Mouse (Mus musculus) limb, embryonic 11.5 days (tissue): ENCODE data around the gene Inava. TPM values are rescaled to one million over a fixed set of nuclear protein-coding genes. Genes with fewer than 3 reads are reported as not detected.

ENCODE experiments used
- ATAC-seq: fragments of 200-750 bp; cut with Nextera tagmentation; 2 replicates; pipeline ENCODE4 v1.8.0; 2017; ENCODE audit warnings: low read depth; ENCODE audit not compliant: insufficient number of reproducible peaks, low FRiP score, low TSS enrichment
- DNase-seq: peaks from one replicate; pipeline ENCODE4 v3.0.0-alpha.2; 2015; ENCODE audit warnings: low spot score
- H3K27ac ChIP-seq: fragments of 300-500 bp; sonication (generic); replicated peaks from 2 replicates; pipeline ENCODE4 v1.5.1; 2014; ENCODE audit warnings: low read depth, mild to moderate bottlenecking, low read length
- H3K27me3 ChIP-seq: fragments of 300-500 bp; sonication (generic); 2 replicates; pipeline ENCODE4 v1.6.1; 2014; ENCODE audit warnings: mild to moderate bottlenecking, low read length, mixed read lengths; ENCODE audit not compliant: control insufficient read depth, insufficient read depth
- H3K36me3 ChIP-seq: fragments of 300-500 bp; sonication (generic); 2 replicates; pipeline ENCODE4 v1.6.1; 2014; ENCODE audit warnings: mild to moderate bottlenecking, low read length, moderate library complexity, mixed read lengths; ENCODE audit not compliant: control insufficient read depth, insufficient read depth
- H3K4me1 ChIP-seq: fragments of 300-500 bp; sonication (generic); 2 replicates; pipeline ENCODE4 v1.6.1; 2014; ENCODE audit warnings: low read length, mixed read lengths; ENCODE audit not compliant: control insufficient read depth, insufficient read depth
- H3K4me2 ChIP-seq: fragments of 300-500 bp; sonication (generic); 2 replicates; pipeline ENCODE4 v1.6.1; 2014; ENCODE audit warnings: low read depth, mild to moderate bottlenecking, moderate library complexity; ENCODE audit not compliant: severe bottlenecking
- H3K4me3 ChIP-seq: fragments of 300-500 bp; sonication (generic); 2 replicates; pipeline ENCODE4 v1.5.1; 2014; ENCODE audit warnings: low read depth, low read length
- H3K9ac ChIP-seq: fragments of 300-500 bp; sonication (generic); 2 replicates; pipeline ENCODE4 v1.6.1; 2014; ENCODE audit warnings: mild to moderate bottlenecking, low read length
- H3K9me3 ChIP-seq: fragments of 300-500 bp; sonication (generic); 2 replicates; pipeline ENCODE4 v1.6.1; 2016; ENCODE audit warnings: low read length; ENCODE audit not compliant: control insufficient read depth
- WGBS: fragments of 180-500 bp; shearing (Covaris S2); extraction: QIAGEN DNeasy Blood & Tissue Kit; methylation state at CpG from one replicate; pipeline ENCODE4 v1.1.7; 2014; 5-methylcytosine and 5-hydroxymethylcytosine counted together
- polyA plus RNA-seq: library from polyadenylated mRNA; unstranded; fragments of >200 nt; fragmentation: Nextera tagmentation; extraction: Ambion mirVana; gene quantifications from 2 replicates; pipeline ENCODE4 v1.2.1, GENCODE M21; 2014

Inava gene
- polyA plus RNA-seq = 26.8 and 27.8 TPM in 2 replicates

- H3K27ac ChIP-seq = peak within 1 kb of the TSS; percentile 70
- ATAC-seq (peak; percentile 84), DNase-seq (peak; percentile 90)
- H3K9me3 ChIP-seq = no peaks in the 10 kb centered on the region
- H3K4me1 ChIP-seq = peaks cover 36% of the 10 kb centered on the region
- H3K36me3 ChIP-seq = no peaks in the 10 kb centered on the region
- no peaks in the 10 kb centered on the region for H3K27me3 ChIP-seq
- WGBS = under 1% methylated on average over 49 of the region's 51 CpGs
- H3K4me3 ChIP-seq = peak within 1 kb of the TSS; percentile 73
- H3K4me2 ChIP-seq = peak within 1 kb of the TSS; percentile 80
- H3K9ac ChIP-seq = peak within 1 kb of the TSS; percentile 82
These were observed at the start of gene Inava for GRCm38 (mm10) chr1:136233892-136234594. TSS of gene Inava (minus strand) at chr1:136234264.

GRCm38 (mm10) chr1:136277366-136277765 is 43.3 kb upstream of the Inava start:
- Histone ChIP-seq H3K9ac (no peak overlapping the region), H3K27ac (no peak overlapping the region), H3K4me2 (no peak overlapping the region), H3K4me3 (no peak overlapping the region), H3K4me1 (no peaks in the 10 kb centered on the region), H3K36me3 (peaks cover 30% of the 10 kb centered on the region), H3K27me3 (no peaks in the 10 kb centered on the region), H3K9me3 (no peaks in the 10 kb centered on the region)
- no peak for DNase-seq
- 87% methylated on average over 8 of the region's 8 CpGs for WGBS
- ATAC-seq = no peak

- H3K9me3 ChIP-seq = no peaks in the 10 kb centered on the region
- H3K27me3 ChIP-seq = no peaks in the 10 kb centered on the region
- no peak for ATAC-seq
- 86% methylated on average over 7 of the region's 7 CpGs for WGBS
- DNase-seq = no peak
- H3K4me1 ChIP-seq = no peaks in the 10 kb centered on the region
- no peak overlapping the region for H3K4me3 ChIP-seq
- no peak overlapping the region for H3K9ac ChIP-seq
- H3K27ac ChIP-seq = no peak overlapping the region
- H3K4me2 ChIP-seq = no peak overlapping the region
- peaks cover 2% of the 10 kb centered on the region; the same call in 1 of the 2 replicates for H3K36me3 ChIP-seq
These were observed 34.2 kb upstream of the Inava start for GRCm38 (mm10) chr1:136268224-136268623.

- Histone ChIP-seq H3K4me1 (no peaks in the 10 kb centered on the region), H3K27ac (no peak overlapping the region), H3K36me3 (no peaks in the 10 kb centered on the region), H3K27me3 (peaks cover 5% of the 10 kb centered on the region), H3K4me2 (no peak overlapping the region), H3K9me3 (no peaks in the 10 kb centered on the region), H3K9ac (no peak overlapping the region), H3K4me3 (no peak overlapping the region)
- no peak for ATAC-seq
- 59% methylated on average over 6 of the region's 6 CpGs for WGBS
- DNase-seq = no peak
These were observed 32.1 kb upstream of the Inava start for GRCm38 (mm10) chr1:136266127-136266526.

- Histone ChIP-seq H3K27me3 (peaks cover 31% of the 10 kb centered on the region), H3K9me3 (no peaks in the 10 kb centered on the region), H3K4me3 (no peak overlapping the region), H3K4me2 (no peak overlapping the region), H3K36me3 (no peaks in the 10 kb centered on the region), H3K9ac (no peak overlapping the region), H3K27ac (no peak overlapping the region), H3K4me1 (peaks cover 16% of the 10 kb centered on the region)
- no peak for ATAC-seq
- WGBS = 82% methylated on average over 5 of the region's 5 CpGs
- no peak for DNase-seq
These were observed 29.3 kb upstream of the Inava start for GRCm38 (mm10) chr1:136263355-136263754.

GRCm38 (mm10) chr1:136260635-136261238 is 26.7 kb upstream of the Inava start, which contains the start of gene Gpr25:
TSS of gene Gpr25 (minus strand) at chr1:136260873.
- H3K4me1 ChIP-seq = peaks cover 16% of the 10 kb centered on the region
- no peaks in the 10 kb centered on the region for H3K36me3 ChIP-seq
- peak within 1 kb of the TSS; percentile 70 for H3K9ac ChIP-seq
- no peak within 1 kb of the TSS for H3K27ac ChIP-seq
- WGBS = 5% methylated on average over 28 of the region's 28 CpGs
- no peak for DNase-seq
- H3K4me2 ChIP-seq = peak within 1 kb of the TSS; percentile 93
- ATAC-seq = peak; percentile 26; the same call in 1 of the 2 replicates
- no peaks in the 10 kb centered on the region for H3K9me3 ChIP-seq
- H3K27me3 ChIP-seq = peaks cover 41% of the 10 kb centered on the region
- peak within 1 kb of the TSS; percentile 44 for H3K4me3 ChIP-seq

GRCm38 (mm10) chr1:136259893-136260634 is 26.0 kb upstream of the Inava start:
- H3K27me3 ChIP-seq = peaks cover 41% of the 10 kb centered on the region
- H3K36me3 ChIP-seq = no peaks in the 10 kb centered on the region
- peaks cover 16% of the 10 kb centered on the region for H3K4me1 ChIP-seq
- peak; percentile 72 for DNase-seq
- peak; percentile 65; the same call in 1 of the 2 replicates for ATAC-seq
- no peaks in the 10 kb centered on the region for H3K9me3 ChIP-seq
- peak overlapping the region; percentile 70 for H3K9ac ChIP-seq
- peak overlapping the region; percentile 44 for H3K4me3 ChIP-seq
- WGBS = under 1% methylated on average over 95 of the region's 95 CpGs
- H3K4me2 ChIP-seq = peak overlapping the region; percentile 93
- H3K27ac ChIP-seq = no peak overlapping the region

GRCm38 (mm10) chr1:136259543-136259892 is 25.5 kb upstream of the Inava start:
- H3K36me3 ChIP-seq = no peaks in the 10 kb centered on the region
- H3K27ac ChIP-seq = no peak overlapping the region
- no peak for ATAC-seq
- H3K4me1 ChIP-seq = peaks cover 16% of the 10 kb centered on the region
- peak overlapping the region; percentile 70; the same call in 1 of the 2 replicates for H3K9ac ChIP-seq
- H3K27me3 ChIP-seq = peaks cover 41% of the 10 kb centered on the region
- no peak for DNase-seq
- no peaks in the 10 kb centered on the region for H3K9me3 ChIP-seq
- peak overlapping the region; percentile 93 for H3K4me2 ChIP-seq
- peak overlapping the region; percentile 44 for H3K4me3 ChIP-seq
- 3% methylated on average over 16 of the region's 16 CpGs for WGBS
